Mouse (Mus musculus) CD4-positive, CD25-positive, alpha-beta regulatory T cell, adult 2 months (primary cell): Measurements from ENCODE around the gene Ttll7.

Experiments used
- DNase-seq: peaks from one replicate; pipeline ENCODE4 v3.0.0-alpha.2; 2012; ENCODE audit warnings: low read depth, low spot score

Ttll7 gene

DNA sequence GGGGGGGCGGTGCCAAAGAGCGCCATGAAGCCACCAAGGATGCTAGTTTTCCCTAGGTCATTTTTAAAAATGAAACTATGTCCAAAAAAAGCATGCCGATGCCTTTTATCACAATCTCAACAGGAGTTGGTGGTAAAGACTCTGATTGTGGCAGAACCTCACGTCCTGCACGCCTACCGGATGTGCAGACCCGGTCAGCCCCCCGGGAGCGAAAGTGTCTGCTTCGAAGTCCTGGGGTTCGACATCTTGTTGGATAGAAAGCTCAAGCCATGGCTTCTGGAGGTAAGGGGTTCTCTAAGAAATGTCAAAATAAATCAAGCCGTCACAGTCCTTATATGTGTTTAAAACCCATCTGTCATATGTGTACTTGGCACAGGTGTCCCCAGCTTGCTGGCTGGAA lies 60.9 kb downstream of the Ttll7 start:
- no peak for DNase-seq

- DNase-seq, result peak; percentile 79
Measured at GRCm38 (mm10) chr3:146914798-146915197, 62.6 kb downstream of the Ttll7 start.

DNA sequence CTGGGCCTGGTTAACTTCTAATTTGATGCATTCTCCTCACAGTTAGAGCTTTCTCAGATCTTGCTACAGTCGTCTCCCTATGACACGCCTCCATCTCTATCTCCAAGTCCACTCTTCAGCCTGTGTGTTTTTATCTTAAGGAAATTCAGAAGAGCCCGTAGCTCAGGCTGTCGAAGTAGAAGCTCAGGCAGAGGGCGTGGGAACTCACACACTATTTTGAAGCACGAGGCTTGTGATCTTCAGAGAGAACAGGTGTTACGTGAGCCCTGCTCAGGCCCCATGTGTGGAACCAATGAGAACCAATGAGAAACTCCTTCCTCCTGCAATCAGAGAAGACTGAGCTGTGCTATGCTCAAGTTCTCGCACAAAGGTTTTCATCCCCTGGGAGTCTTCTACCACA lies 65.7 kb downstream of the Ttll7 start:
- DNase-seq, result no peak

GRCm38 (mm10) chr3:146918323-146918722 lies 66.2 kb downstream of the Ttll7 start:
- no peak for DNase-seq

DNA sequence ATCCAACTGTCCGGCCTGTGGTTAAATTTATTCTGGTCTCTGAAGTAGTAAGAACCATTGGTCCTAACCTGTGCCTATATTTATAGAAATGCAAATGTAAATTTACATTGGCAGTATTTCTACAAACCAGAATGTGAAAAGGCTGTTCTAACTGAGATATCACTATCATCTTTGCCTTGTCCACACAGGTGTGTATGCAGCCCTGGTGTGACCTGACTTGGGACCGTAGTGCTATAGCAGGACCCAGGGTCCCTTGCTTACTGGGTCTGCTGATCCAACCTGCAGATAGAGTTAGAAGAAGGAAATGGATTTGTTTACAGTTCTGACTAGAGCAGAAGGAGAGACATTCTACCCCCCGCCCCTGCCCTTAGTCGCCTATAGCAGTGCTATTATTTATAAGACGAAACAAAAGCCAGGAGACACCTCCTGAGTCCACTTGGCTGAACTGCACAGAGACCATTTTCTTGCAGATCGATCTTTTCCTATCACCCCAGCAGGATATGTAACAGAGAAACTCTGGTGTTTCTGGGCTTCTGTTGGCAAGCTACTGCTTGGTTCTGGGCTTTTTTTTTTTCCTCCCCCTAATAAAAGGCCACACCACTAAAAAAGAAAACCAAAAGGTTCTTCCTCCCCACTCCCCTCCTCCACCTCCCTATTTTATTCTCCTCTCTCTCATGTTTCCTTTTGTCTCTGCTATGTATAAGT lies 75.3 kb downstream of the Ttll7 start:
- no peak for DNase-seq

DNA sequence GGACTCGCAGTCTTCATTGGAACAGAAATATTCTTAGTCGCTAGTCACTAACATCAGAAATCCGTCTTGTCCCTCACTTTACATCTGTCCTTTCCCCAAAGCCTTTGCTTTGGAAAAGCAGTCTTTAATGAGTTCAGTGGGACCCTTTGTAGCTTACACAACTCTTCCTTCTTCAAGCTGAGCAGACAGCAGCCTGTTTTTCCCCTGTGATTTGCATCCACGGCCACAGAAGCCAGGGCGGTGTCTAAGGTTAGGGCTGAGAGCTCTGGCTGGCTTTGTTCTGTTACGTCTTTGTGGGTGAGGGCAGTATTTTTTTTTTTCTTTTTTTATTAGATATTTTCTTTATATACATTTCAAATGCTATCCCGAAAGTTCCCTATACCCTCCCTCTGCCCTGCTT lies 76.0 kb downstream of the Ttll7 start:
- no peak for DNase-seq

DNA sequence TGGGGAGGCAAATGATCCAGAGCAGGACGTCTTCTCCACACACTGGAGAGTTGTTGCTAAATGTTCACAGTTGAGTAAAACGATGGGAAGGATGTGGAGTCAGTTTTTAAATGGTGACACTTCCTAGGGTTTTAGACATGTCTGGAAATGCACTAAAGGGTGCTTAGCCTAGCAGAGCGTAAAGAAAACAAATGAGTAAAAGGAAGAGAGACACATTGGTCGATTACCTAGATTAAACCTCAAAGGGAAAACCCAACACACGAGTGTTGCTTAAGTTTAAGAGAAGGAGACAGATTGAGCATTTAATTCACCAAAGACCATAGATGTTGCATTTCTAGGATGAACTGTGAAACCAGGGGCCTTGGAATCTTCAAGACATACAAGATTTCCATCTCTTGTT lies 76.8 kb downstream of the Ttll7 start:
- DNase-seq, result no peak

- no peak for DNase-seq
Measured at GRCm38 (mm10) chr3:146931190-146931589, 79.0 kb downstream of the Ttll7 start.

GRCm38 (mm10) chr3:146932506-146932905 lies 80.3 kb downstream of the Ttll7 start:
- DNase-seq, result no peak

DNA sequence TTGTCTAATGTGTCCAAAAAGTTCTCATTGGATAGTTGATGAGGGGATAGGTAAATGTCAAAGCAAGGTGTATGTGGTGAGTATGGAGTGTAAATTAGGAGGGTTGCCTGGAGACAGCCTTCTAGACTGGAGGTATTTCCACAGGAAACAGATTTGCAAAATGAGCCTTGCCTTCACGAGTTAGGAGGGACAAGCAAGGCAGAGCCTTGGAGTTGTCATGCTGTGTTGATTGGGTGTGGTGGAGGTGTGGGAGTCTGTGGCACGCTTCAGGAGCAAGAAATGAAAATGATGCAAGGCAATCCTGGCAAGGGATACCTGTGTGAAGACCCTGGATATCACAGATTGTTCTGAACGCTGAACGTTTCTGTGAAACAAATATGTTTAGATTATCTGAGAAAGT lies 84.7 kb downstream of the Ttll7 start:
- no peak for DNase-seq

DNA sequence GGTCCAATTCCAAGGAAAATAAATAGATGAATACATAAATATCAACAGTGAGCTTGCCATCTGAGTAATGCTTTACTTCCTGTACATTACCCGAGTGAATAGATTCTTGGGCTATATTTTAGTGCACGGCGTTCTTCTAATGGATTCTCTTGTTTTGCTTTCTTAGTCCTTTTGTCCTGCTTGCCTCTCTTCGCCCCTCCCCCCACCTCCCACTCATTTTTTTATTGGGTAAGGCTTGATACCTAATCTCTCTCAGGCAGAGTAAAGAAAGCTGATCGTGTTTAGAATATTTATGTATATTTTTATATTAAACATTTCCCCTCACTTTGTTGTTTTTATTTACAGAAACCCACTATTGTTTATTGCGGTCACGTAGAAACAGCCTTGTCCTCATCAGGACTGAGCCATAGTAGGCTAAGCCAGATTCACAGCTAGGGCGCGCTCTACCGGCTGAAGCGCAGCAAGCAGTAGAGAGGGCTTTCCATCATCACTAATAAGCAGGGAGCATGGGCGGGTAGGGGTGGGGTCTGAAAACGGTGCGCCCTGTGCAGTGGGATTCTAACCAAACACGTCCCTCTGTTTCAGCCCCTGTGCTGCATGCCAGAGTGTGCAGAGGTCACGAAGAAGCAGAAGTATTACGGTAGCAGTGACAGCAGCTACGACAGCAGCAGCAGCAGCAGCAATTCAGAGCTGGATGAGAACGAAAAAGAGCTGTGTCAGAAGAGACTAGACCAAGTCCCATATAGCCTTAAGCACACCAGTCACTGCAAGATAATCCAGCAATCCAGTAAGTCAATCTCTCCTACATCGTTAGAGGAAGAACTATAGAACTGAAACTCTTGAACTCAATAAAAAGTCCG lies 87.5 kb downstream of the Ttll7 start:
- no peak for DNase-seq

DNA sequence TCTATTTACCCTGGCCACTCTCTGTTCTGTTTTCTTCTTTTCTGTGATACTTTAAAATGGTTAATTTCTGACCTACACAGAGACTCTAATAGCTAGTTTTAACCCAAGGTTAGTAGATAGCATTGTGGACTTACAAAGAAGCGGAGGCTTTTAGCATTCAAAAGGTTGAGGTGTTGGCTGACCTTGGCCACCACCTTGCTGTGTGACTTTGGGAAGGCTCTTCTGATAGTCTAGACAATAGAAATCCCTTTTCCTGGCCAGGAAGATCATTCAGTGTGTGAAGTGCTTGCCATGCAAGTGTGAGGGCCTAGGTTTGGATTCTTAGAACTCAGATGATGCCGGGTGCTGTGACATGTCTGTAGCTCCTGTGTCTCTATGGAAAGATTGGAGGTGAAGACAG lies 90.9 kb downstream of the Ttll7 start:
- no peak for DNase-seq

GRCm38 (mm10) chr3:146945342-146945741 lies 93.2 kb downstream of the Ttll7 start:
- DNase-seq, result no peak

DNA sequence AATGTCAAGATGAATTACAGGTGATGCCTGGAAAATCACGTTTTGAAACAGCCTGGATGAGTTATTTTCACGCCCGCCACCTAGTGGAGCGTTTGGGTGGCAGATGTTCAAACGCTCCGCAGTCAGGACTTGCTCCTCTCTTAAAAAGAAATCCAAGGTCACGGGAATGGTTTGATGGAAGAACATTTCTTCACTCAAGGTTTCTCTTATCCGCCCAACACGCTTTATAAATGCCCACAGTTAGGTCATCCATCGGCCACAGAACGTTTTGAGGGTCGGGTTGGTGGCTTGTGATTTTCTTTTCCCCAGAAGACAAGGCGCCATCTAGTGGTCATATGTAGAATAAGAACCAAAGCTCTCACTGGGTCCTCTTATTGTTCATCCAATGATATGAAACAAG lies 93.7 kb downstream of the Ttll7 start:
- DNase-seq, result peak; percentile 74

DNA sequence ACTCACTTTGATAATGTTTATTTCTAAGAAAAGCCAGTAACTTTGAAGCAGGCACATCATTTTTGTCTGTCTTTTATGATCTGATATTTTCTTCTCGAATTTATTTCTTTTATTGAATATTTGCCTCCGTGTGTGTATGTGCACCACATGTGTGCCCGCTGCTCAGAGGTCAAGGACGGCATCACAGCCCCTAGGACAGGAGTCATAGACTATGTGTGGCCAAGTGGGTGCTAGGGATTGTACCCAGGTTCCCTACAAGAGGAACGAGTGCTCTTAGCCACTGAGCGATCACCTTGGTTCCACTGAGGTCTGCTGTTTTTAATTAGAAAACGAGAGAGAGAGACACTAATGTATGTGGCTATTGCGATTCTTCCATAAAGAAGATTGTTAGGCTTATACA lies 94.5 kb downstream of the Ttll7 start:
- no peak for DNase-seq

- DNase-seq, result no peak
Measured at GRCm38 (mm10) chr3:146956792-146957191, 104.6 kb downstream of the Ttll7 start.

- DNase-seq, result no peak
Measured at GRCm38 (mm10) chr3:146962838-146963237, 110.7 kb downstream of the Ttll7 start.

DNA sequence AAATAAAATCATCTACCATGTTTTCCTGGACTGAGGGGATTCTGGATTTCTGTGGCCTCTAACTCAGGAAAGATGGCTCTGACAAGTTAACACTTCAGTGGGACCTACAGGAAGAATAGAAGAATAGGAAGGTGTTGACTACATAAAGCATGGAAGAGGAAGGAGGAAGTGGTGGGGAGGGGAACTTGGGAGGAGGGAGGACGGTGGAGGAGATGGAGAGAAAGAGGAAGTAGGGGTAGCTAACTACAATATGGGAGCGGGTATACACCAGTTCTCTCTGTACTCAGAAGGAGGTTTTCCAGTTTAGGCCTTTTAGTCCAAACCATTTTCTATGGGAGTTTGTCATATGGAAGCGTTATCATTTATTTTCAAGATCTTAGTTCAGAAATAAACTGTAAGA lies 112.2 kb downstream of the Ttll7 start:
- DNase-seq, result no peak

GRCm38 (mm10) chr3:146967242-146967641 lies 115.1 kb downstream of the Ttll7 start:
- DNase-seq, result no peak

DNA sequence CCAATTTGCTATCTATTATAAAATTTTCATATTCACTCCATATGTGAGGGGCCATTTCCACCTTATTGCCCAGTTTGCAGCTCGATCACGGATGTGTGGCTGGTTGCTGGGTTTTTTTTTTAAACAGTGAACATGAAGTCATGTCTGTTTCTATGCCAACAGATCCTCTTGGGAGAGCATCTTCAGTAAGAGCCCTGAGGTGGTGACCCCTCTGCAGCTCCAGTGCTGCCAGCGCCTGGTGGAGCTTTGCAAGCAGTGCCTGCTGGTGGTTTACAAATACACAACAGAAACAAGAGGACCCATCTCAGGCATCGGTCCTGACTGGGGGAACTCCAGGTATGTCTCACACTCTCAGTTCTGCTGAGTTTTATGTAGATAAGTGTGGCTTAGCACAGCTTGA lies 115.7 kb downstream of the Ttll7 start:
- no peak for DNase-seq

DNA sequence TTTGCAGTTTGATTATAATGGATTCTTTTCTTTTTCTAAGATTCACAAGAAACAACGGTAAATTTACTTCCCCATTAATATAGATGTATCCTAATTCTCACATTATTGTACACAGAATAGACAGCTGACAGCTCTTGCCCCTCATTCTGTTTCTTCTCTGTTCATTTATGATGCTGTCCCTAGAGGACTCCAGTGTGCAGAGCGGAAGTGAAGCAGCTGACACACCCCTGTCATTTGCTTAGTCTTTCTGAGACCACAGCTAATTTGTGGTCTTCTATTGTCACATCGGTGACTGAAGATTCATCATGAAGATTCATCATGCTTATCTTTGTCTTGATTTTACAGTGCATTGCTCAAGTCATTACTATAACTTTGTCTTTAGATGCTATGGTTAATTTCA lies 126.1 kb downstream of the Ttll7 start:
- no peak for DNase-seq

GRCm38 (mm10) chr3:146993834-146994669 lies 141.9 kb downstream of the Ttll7 start:
- DNase-seq, result peak; percentile 1
